Mouse (Mus musculus): ENCODE measurements around the gene Clasp2. TPM values are rescaled to one million over a fixed set of nuclear protein-coding genes. Genes with fewer than 3 reads are reported as not detected.
"Not testable (repeated sequence)": the region's sequence is repeated elsewhere in the genome, so short reads cannot be mapped to it uniquely, and the experiment has no call there.

The Clasp2 gene
- total RNA-seq, 2 experiments from 2014 or later, result 41.2 to 51.6 TPM

DNA sequence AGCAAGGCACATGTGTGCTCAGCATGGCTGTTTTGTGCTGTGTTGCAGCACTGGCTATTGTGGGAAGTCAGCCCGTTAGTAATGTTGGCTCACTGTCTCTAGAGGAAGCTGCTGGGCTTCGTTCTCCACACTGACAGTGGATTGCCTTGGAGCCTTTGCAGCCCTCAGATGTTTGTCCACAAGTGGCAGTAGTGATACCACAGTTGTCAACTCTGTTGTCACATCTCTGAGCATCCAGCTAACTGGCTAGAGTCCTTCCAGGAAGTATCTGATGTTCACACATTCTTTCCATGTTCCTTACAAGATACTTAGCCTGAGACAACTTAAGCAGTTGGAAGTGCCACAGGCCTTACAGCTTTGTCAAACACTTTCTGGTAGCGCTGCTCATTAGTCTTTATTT is 2.0 kb downstream of the Clasp2 start:
- 0 out of 2 replicates have a peak, but pooled peaks have one; percentile 17 for ATAC-seq (replicated peaks; ENCODE audit: low FRiP score, low TSS enrichment, poor library complexity, severe bottlenecking)

- no peak for ATAC-seq (replicated peaks; ENCODE audit: low FRiP score, low TSS enrichment, poor library complexity, severe bottlenecking)
These were observed 8.1 kb downstream of the Clasp2 start for GRCm38 (mm10) chr9:113749356-113749755.

DNA sequence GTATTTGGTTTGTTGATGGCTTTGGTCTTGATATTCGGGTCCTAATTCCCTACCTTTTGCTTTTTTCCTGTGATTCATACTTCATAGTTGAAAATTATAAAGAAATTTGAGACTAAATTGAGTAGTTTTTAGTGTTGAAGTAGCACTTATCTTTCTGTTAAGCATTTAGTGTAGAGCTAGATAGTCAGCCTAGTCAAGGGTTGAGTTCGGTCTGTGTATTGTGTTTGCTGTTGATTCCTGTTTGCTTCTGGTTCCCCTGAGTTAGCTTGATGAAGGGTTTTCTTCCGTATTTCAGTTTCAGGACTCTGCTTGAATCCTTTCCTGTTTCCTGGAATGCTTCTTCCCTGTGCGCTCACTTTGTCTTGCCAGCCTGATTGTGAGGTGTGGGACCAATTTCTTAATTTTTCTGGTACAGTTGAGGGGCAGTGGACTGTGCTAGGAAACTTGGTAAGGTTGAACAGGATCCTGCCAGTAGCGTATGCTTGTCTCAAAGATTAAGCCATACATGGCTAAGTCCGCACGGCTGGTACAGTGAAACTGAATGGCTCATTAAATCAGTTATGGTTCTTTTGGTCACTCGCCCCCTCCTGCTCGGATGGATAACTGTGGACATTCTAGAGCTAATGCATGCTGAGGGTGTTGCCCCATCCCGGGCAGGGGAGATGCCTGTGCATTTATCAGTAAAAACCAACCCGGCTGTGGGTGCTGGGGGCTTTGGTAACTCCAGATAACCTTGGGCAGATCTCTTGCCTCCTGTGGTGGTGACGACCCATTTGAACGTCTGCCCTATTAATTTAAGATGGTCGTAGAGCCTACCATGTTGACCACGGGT is 14.8 kb downstream of the Clasp2 start:
- ATAC-seq (replicated peaks; ENCODE audit: low FRiP score, low TSS enrichment, poor library complexity, severe bottlenecking), result peak; percentile 89

DNA sequence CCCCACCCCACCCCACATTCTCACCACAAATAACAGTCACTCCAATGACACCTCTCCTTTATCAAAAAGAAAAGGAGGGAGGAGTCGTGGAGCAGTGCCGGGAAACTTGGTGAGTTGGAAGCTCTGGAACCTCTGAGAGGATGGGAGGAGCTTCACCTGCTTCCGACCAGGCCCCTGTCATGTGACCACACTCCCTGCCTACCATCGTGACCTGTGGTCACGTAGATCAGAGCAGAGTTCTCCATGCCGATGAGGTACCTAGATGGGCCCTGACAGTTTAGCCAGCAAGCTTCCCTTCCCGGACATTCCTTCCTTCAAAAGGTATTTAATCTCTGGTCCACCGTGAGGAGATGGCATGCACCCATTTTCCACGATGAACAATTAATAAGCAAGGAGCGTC is 17.2 kb downstream of the Clasp2 start:
- ATAC-seq (replicated peaks; ENCODE audit: low FRiP score, low TSS enrichment, poor library complexity, severe bottlenecking), result no peak

DNA sequence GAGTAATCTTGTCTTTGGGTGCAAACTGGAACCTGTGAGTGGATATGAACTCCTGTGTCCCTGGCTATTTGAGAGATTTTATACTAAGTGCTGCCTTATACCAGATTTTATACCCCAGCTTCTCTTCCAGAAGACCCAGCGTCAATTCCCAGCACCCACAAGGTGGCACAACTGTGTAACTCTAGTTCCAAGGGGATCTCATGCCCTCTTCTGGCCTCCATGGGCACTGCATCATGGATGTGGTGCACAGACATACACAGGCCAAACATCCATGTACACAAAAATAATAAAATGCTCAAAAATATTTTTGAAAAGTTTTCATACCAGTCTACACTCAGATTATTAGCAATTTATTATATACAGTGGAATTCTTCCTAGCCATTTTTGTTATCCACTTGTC is 18.4 kb downstream of the Clasp2 start:
- ATAC-seq (replicated peaks; ENCODE audit: low FRiP score, low TSS enrichment, poor library complexity, severe bottlenecking), result no peak

DNA sequence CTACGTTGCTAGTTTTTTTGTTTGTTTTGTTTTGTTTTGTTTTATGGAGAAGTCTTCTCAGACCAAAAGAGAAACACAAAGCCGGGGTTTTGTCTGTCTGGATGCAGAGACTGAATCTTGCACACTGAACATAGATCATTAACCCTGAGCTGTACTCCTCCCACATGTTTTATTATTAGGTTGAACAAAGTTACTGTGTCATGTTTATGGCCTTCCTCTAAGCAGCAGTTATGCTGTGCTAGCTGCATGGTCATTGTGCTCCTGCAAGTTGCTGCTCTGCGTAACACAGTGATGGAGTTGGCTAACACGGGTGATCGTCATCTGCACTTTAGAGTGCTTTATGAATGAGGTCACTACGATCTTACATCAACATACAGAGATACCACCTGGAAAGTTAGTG is 21.1 kb downstream of the Clasp2 start:
- ATAC-seq (replicated peaks; ENCODE audit: low FRiP score, low TSS enrichment, poor library complexity, severe bottlenecking), result no peak

- no peak for ATAC-seq (replicated peaks; ENCODE audit: low FRiP score, low TSS enrichment, poor library complexity, severe bottlenecking)
These were observed 21.9 kb downstream of the Clasp2 start for GRCm38 (mm10) chr9:113763123-113763522.

GRCm38 (mm10) chr9:113770640-113771039 is 29.4 kb downstream of the Clasp2 start:
- no peak for ATAC-seq (replicated peaks; ENCODE audit: low FRiP score, low TSS enrichment, poor library complexity, severe bottlenecking)

GRCm38 (mm10) chr9:113780863-113781262 is 39.6 kb downstream of the Clasp2 start:
- no peak for ATAC-seq (replicated peaks; ENCODE audit: low FRiP score, low TSS enrichment, poor library complexity, severe bottlenecking)

GRCm38 (mm10) chr9:113782362-113783005 is 41.2 kb downstream of the Clasp2 start:
- ATAC-seq (replicated peaks; ENCODE audit: low FRiP score, low TSS enrichment, poor library complexity, severe bottlenecking), result no peak

GRCm38 (mm10) chr9:113783674-113784073 is 42.4 kb downstream of the Clasp2 start:
- ATAC-seq (replicated peaks; ENCODE audit: low FRiP score, low TSS enrichment, poor library complexity, severe bottlenecking), result no peak

- ATAC-seq (replicated peaks; ENCODE audit: low FRiP score, low TSS enrichment, poor library complexity, severe bottlenecking), result not testable (repeated sequence)
These were observed 48.0 kb downstream of the Clasp2 start for GRCm38 (mm10) chr9:113789283-113789682.

- ATAC-seq (replicated peaks; ENCODE audit: low FRiP score, low TSS enrichment, poor library complexity, severe bottlenecking), result peak; percentile 92
These were observed 51.6 kb downstream of the Clasp2 start for GRCm38 (mm10) chr9:113792651-113793512.

DNA sequence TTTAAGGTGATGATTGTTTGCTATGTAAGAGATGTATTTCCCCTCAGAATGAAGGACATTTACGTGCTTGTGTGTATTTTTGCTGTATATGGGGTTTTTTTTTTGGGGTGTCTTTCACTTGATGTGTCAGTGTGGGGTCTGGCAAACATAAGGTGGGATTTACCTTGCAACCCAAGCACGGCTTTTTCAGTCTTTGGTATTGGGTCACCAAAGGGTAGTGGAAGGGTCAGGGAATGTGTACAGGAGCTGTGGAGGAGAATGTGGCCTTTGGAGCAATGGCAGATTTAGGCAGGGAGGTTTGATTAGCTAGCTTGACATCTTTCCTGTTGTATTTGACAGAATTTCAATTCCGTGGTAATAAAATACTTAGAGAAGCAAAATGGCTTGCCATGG is 52.2 kb downstream of the Clasp2 start:
- ATAC-seq (replicated peaks; ENCODE audit: low FRiP score, low TSS enrichment, poor library complexity, severe bottlenecking), result no peak

GRCm38 (mm10) chr9:113793966-113794365 is 52.7 kb downstream of the Clasp2 start:
- no peak for ATAC-seq (replicated peaks; ENCODE audit: low FRiP score, low TSS enrichment, poor library complexity, severe bottlenecking)

DNA sequence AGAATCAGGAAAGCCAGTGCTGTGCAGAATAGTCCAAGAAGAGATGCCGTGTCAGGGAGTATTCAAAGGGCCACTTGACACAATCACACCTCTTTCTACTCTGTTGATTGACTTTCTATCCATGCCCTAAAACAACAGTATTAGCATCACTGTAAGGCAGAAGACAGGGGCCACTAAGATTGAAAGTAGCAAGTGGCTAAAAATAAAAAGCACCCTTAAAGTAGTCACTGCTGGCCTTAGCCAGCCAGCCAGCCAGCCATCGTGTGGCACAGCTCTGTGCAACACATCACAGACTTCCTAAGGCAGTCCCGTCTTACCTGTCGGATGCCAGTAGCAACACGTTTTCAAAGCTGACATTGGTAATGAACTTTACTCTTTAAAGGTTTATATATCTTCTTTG is 55.9 kb downstream of the Clasp2 start:
- no peak for ATAC-seq (replicated peaks; ENCODE audit: low FRiP score, low TSS enrichment, poor library complexity, severe bottlenecking)

- no peak for ATAC-seq (replicated peaks; ENCODE audit: low FRiP score, low TSS enrichment, poor library complexity, severe bottlenecking)
These were observed 59.4 kb downstream of the Clasp2 start for GRCm38 (mm10) chr9:113800671-113801070.

DNA sequence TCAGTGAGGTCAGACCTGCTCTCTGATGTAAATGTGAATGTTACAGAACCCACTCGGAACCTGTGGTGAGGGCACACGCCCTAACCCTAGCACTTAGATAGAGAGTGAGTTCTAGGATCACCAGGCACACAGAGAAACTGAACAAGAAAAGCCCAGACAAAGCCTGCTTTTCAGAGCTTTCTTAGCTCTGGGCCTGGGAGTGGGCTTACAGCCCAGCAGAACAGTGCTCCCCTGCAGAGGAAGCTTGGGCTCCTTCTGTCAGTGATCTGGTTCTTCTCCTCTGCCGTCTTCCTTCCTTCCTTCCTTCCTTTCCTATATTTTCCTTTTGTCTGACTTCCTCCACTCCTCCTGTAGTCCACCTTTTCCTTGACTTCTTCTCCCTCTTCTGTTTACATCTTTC is 61.5 kb downstream of the Clasp2 start:
- no peak for ATAC-seq (replicated peaks; ENCODE audit: low FRiP score, low TSS enrichment, poor library complexity, severe bottlenecking)

GRCm38 (mm10) chr9:113803751-113804150 is 62.5 kb downstream of the Clasp2 start:
- ATAC-seq (replicated peaks; ENCODE audit: low FRiP score, low TSS enrichment, poor library complexity, severe bottlenecking), result no peak

- peak; percentile 66 for ATAC-seq (replicated peaks; ENCODE audit: low FRiP score, low TSS enrichment, poor library complexity, severe bottlenecking)
These were observed 64.1 kb downstream of the Clasp2 start for GRCm38 (mm10) chr9:113805359-113805758.
